ENCODE assay signal across 1 mouse cellular context in the genomic region with DNA sequence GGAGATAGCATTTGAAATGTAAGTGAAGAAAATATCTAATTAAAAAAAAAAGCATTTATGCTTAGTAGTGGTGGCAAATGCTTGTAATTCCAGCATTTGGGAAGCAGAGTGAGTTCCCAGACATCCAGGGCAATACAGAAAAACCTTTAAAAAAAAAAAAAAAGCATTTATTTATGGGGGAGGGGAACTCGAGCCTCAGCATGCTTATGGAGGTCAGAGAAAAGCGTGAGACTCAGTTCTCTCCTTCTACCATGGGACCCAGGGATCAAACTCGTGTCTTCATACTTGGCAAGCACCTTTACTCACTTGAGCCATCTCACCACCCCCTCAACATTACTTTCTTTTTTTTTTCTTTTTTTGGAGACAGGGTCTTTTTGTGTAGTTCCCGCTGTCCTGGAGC.
TF ChIP-seq lines count a peak whose summit lies in the region.

No protein-coding gene starts in this region.

TF ChIP-seq in myocyte, 11 proteins besides CTCF, POLR2A, EP300 and RAD21:
- TF ChIP-seq POLR2AphosphoS2 (IDR thresholded peaks at IDR 0.05; ENCODE audit: insufficient read length, low read depth) (no peak), REST (IDR thresholded peaks at IDR 0.05; ENCODE audit: insufficient read depth, insufficient read length) (no peak), MAX (IDR thresholded peaks at IDR 0.05; ENCODE audit: low read depth) (no peak), TCF3 (IDR thresholded peaks at IDR 0.05; ENCODE audit: insufficient read length, low read depth) (no peak), MYOD1 (IDR thresholded peaks at IDR 0.05; ENCODE audit: control insufficient read depth in 1 of 3, insufficient read length in 2 of 3, low read depth in 2 of 3) (no peak), E2F4 (IDR thresholded peaks at IDR 0.05; ENCODE audit: insufficient read depth) (no peak), MYOG (IDR thresholded peaks at IDR 0.05; ENCODE audit: control insufficient read depth in 1 of 3, insufficient read depth in 1 of 3, insufficient read length in 2 of 3, low read depth in 2 of 3) (no peak), USF1 (IDR thresholded peaks at IDR 0.05; ENCODE audit: low read depth) (no peak), SRF (IDR thresholded peaks at IDR 0.05; ENCODE audit: control insufficient read depth, insufficient read length, low read depth) (no peak), CEBPB (IDR thresholded peaks at IDR 0.05; ENCODE audit: insufficient read depth, poor library complexity, severe bottlenecking) (no peak), TCF12 (IDR thresholded peaks at IDR 0.05; ENCODE audit: insufficient read depth, poor library complexity, severe bottlenecking) (no peak)
